Mouse (Mus musculus): ENCODE data around the gene Cacna1d.

GRCm38 (mm10) chr14:30092021-30092420 lies 399.2 kb downstream of the Cacna1d start:
- no peak for TF ChIP-seq CTCF (IDR thresholded peaks at IDR 0.05; ENCODE audit: low read depth, low read length)
- TF ChIP-seq POLR2A (IDR thresholded peaks at IDR 0.05; ENCODE audit: borderline replicate concordance, low read depth, low read length), result no peak
